Mouse (Mus musculus): ENCODE measurements around the gene Rnf41.

The Rnf41 gene

GRCm38 (mm10) chr10:128424604-128425003 lies 13.1 kb downstream of the Rnf41 start:
- CTCF ChIA-PET: interaction anchor here (1.1 kb wide), 1 partner anchor 13 kb away, joined by 3 read pairs; the partner anchor contains the start of genes Nabp2 and Rnf41

DNA sequence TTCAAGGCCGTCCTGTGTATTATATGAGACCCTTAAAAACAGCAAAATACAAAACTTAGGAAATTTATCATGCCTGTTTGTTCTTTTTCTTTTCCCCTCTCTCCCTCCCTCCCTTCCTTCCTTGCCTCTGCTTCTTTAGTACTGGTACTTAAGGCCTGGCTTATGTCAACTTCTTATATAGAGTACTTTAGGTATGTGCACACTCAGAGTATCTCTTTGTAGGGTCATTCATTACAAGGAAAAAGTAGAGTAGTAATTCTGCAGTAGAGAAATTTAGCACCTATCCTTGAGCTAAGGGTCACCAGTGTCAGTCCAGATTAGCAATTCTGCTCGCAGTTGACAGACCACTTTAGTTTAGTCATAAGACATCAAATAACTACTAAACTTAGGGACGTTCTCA lies 13.8 kb downstream of the Rnf41 start:
- CTCF ChIA-PET: interaction anchor here (1.1 kb wide), 1 partner anchor 14 kb away, joined by 3 read pairs; the partner anchor contains the start of genes Nabp2 and Rnf41

- CTCF ChIA-PET: no interaction called here
Measured at GRCm38 (mm10) chr10:128429052-128429451, 17.6 kb downstream of the Rnf41 start.

- CTCF ChIA-PET: no interaction called here
Measured at GRCm38 (mm10) chr10:128429454-128429853, 18.0 kb downstream of the Rnf41 start.

- CTCF ChIA-PET: interaction anchor here (0.7 kb wide), 2 partner anchors 27 to 114 kb away, joined by 3 to 4 read pairs; no protein-coding TSS in a partner anchor
Measured at GRCm38 (mm10) chr10:128433417-128433816, 22.0 kb downstream of the Rnf41 start.

DNA sequence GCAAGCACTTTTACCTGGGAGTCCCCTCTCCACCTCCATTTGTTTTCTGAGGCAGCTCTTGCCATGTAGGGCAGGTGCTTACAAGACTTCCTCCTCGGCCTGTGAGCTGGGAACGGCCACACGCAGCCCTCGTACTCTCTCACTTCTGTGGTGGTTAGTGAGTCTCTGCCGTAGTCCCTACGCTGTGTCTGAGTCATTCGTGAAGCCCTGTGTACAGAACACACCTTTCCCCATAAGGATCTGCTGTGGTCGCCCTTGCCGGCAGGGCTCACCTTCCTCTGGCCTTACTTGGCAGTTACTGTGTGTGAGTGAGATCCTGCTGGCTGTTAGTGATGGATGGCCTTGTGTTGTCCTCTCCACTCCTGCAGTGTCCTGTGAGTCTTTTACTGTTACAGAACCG lies 23.2 kb downstream of the Rnf41 start:
- CTCF ChIA-PET: interaction anchor here (0.5 kb wide), 1 partner anchor 57 kb away, joined by 3 read pairs; no protein-coding TSS in a partner anchor

DNA sequence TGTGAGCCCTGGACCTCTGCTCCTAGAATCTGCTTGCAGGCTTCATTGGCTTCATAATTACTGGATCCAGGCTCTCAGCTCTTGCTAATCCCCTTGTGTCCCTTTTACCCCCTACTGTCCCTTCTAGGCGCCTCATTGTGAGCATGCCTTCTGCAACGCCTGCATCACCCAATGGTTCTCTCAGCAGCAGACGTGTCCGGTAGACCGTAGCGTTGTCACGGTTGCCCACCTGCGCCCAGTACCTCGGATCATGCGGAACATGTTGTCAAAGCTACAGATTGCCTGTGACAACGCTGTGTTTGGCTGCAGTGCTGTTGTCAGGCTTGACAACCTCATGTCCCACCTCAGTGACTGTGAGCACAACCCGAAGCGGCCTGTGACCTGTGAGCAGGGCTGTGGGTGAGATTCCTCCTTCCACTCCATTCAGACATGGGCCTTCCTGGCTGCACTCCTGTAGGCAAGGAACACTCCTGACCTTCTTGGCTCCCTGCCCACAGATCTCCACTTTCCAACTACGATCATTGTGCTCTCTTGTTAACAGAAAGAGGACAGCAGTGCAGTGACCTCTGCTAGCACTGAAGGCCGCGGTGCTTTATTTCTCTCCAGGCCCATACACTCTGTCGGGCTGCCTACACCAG lies 23.8 kb downstream of the Rnf41 start:
- CTCF ChIA-PET: interaction anchor here (0.5 kb wide), 1 partner anchor 58 kb away, joined by 3 read pairs; no protein-coding TSS in a partner anchor

- CTCF ChIA-PET: no interaction called here
Measured at GRCm38 (mm10) chr10:128435873-128436272, 24.4 kb downstream of the Rnf41 start.

DNA sequence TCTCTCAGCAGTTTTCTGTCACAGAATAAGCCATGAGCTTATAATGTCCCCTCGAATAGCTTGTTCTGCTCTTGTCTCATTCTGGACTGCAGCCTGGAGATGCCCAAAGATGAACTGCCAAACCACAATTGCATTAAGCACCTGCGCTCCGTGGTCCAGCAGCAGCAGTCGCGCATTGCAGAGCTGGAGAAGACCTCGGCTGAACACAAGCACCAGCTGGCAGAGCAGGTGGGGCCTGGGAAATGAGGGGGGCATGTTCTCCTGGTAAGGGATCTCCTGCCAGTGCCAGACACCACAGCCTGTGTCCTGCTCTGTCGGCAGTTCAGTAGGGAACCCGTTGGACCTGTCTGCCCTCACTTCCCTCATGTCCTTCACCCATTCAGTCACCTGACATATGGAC lies 24.9 kb downstream of the Rnf41 start:
- CTCF ChIA-PET: no interaction called here

- CTCF ChIA-PET: interaction anchor here (0.5 to 2.4 kb wide), 5 partner anchors 10 to 777 kb away, joined by 3 to 13 read pairs (median 4); partner anchors contain the start of genes Nabp2 and Rnf41
Measured at GRCm38 (mm10) chr10:128438675-128439279, 27.3 kb downstream of the Rnf41 start.

- CTCF ChIA-PET: interaction anchor here (0.5 to 2.4 kb wide), 8 partner anchors 15 to 228 kb away, joined by 3 to 11 read pairs (median 3); partner anchors contain the start of genes Nabp2 and Rnf41
Measured at GRCm38 (mm10) chr10:128440407-128440806, 28.9 kb downstream of the Rnf41 start.

GRCm38 (mm10) chr10:128441324-128442119 lies 30.1 kb downstream of the Rnf41 start:
- CTCF ChIA-PET: interaction anchor here (0.6 kb wide), 1 partner anchor 15 kb away, joined by 4 read pairs; no protein-coding TSS in a partner anchor

DNA sequence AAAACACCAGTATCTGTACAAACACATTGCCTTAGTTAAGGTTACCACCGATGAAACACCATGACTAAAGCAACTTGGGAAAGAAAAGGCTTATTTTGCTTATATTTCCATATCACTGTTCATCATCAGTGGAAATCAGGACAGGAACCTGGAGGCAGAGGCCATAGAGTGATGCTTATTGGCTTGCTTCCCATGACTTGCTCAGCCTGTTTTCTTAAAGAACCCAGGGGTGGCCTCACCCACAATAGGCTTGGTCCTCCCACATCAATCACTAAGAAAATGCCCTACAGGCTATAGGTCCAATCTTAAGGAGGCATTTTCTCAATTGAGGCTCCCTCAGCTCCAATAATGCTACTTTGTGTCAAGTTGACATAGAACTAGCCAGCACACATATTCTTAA lies 31.3 kb downstream of the Rnf41 start:
- CTCF ChIA-PET: no interaction called here

GRCm38 (mm10) chr10:128444354-128444753 lies 32.9 kb downstream of the Rnf41 start:
- CTCF ChIA-PET: no interaction called here

- CTCF ChIA-PET: no interaction called here
Measured at GRCm38 (mm10) chr10:128445407-128445806, 34.0 kb downstream of the Rnf41 start.

- CTCF ChIA-PET: interaction anchor here (0.6 kb wide), 1 partner anchor 38 kb away, joined by 4 read pairs; no protein-coding TSS in a partner anchor
Measured at GRCm38 (mm10) chr10:128451014-128451413, 39.6 kb downstream of the Rnf41 start.

- CTCF ChIA-PET: interaction anchor here (0.6 to 1.7 kb wide), 4 partner anchors 43 to 127 kb away, joined by 3 to 11 read pairs (median 4); partner anchors contain the start of genes Nabp2 and Rnf41
Measured at GRCm38 (mm10) chr10:128454471-128454870, 43.0 kb downstream of the Rnf41 start.

DNA sequence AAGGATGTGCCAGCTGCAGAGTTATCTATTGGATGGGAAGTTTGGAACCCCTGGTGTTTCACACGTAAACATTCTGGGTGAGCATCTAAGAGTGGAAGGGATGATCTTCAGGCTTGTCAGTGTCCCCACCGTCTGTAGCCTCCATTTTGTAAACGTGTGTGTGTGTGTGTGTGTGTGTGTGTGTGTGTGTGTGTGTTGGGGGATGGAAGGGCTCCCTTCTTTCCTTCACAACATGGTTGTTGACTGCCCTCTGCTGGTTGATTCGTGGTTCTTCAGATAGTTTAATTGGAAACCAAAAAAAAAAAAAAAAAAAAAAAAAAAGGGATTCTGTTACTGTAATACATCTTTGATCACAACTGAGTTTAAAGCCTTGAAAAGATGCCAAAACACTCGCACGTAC lies 43.8 kb downstream of the Rnf41 start:
- CTCF ChIA-PET: interaction anchor here (0.7 to 1.7 kb wide), 4 partner anchors 15 to 119 kb away, joined by 3 to 11 read pairs (median 4); partner anchors contain the start of genes Nabp2 and Rnf41

- CTCF ChIA-PET: interaction anchor here (0.5 kb wide), 1 partner anchor 281 kb away, joined by 6 read pairs; no protein-coding TSS in a partner anchor
Measured at GRCm38 (mm10) chr10:128457676-128458075, 46.2 kb downstream of the Rnf41 start.

GRCm38 (mm10) chr10:128458348-128458718 lies 46.9 kb downstream of the Rnf41 start:
- CTCF ChIA-PET: no interaction called here

DNA sequence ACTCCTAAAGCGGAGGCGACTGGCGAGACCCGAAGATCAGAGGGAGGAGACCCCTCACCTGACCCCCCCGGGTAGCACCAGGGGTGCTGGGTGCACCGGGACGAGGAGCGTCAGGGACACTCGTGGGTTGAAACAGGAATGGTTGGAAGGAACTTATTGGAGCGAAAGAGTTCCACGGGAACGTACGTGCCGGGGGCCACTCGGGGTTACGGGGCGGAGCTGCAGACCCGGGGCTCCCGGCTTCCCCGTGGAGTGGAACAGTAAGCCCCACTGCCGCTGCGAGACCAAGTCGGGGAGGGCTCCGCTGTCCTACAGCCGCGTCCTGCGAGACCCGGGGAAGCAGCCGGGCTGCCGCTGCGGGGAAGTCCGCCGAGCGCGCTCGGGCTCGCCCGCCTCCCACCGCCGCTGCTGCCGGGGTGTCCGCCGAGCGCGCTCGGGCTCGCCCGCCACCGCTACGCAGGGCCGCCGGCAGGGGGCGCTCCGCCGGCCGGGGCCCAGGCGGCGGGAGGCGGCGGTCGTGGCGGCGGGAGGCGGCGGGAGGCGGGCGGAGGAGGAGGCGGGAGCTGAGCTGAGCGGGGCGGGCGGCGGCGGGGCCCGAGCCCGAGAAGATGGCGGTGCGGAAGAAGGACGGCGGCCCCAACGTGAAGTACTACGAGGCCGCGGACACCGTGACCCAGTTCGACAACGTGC lies 47.4 kb downstream of the Rnf41 start, which contains the start of gene Smarcc2:
Gene Smarcc2 (plus strand): TSS at position 530 of the 690 bp plus-strand sequence.
- CTCF ChIA-PET: no interaction called here
